Mouse (Mus musculus) retina, embryonic 14.5 days (tissue): ENCODE measurements at regions not wholly inside any gene's neighbourhood (a gene's known extent, or its start where the extent isn't known, plus 50 kb on each side); places are given as distances from the start of the nearest gene placed in this dataset.

Experiments used
- DNase-seq: peaks from one replicate; pipeline ENCODE4 v3.0.0-alpha.2; 2015; ENCODE audit warnings: low spot score

DNA sequence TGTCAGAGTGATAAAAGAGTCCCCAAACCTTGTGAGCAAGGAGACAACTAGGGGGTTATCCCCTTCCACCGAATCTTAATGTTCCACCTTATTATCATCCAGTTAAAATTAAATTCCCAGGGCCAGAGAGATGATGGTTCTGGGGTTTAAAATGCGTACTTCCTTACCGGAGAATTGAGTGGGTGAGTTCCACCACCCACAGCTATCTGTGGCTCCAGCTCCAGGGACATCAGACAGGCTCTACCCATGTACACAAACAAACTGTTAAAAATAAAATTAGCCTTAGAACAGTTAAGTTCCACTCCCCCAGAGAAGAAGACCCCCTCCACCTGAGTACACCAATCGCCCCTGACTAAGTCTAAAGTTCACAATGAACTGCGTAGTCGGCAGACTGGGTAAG lies 52.0 kb upstream of the Mgat5 start:
- no peak for DNase-seq

DNA sequence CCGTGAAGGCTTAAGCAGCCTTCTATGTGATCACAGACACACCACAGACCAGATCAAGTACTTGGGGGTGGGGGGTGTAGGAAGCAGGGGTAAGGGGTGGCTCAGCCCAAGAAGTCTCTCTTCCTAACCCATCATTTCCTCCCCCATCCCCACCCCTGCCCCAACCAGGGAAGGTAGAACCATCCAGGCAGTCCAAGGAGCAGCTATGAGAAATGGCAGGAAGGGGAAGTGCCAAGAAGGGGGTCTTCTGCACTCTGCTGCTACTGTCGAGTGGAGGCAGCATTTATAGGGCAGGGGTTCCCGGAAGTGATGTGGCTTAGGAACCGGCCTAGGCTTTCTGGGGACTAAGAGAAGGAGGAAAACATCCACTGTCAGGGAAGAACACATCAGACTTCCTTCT lies 69.3 kb upstream of the Mgat5 start:
- no peak for DNase-seq

DNA sequence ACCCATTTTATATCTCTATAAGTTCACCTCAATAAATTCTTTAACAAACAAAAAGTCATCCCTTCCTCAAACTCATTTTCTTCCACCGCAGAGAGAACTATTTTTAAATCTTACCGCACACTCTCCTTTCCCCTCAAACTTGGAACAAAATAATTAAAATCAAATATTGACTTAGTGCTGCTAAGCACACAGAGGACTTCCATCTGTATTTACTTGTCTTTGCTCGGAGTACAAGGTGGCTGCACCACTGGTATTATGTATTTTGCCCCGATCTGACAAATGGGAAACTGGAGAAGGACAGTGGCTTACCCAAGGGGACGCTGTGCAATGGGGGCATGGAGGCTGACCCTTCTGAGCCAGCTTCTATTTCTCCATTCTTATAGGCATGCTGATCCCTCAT lies 72.9 kb upstream of the Mgat5 start:
- DNase-seq, result no peak

DNA sequence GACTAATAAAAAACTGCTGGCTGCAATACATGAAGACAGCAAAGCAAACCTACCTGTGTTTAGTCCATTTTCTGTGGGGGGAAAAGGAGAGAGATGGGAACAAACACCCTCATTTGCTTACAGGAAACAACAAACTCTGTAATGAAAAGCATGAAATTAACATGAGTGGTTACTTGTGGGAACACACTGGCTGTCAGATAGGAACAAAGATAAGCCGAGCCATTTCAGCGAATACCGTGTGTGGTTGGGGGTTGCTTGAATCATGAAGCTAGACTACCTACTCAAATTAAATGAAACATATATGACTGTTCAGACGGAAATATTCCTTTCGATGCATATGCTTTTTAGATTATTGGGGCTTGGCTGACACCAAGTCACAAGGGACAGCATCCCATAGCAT lies 80.0 kb upstream of the Mgat5 start:
- no peak for DNase-seq

DNA sequence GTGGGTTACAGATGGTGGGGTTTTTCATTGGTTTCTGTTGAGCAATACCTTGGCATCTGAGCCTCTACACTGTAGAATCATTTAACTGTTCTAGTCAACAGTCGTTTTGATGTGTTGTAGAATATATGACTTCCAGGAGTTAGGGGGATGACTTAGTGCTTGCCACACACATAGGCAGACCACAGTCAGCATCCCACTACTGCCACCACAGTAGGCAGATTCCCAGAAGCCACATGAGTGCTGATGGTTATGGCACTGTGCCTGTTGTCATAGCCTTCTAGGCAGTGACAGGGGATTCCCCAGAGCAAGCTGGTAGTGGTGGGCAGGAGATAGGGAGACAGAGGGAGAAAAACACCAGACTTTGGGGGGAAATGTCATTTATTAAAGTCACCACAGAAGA lies 86.8 kb upstream of the Mgat5 start:
- DNase-seq, result no peak

DNA sequence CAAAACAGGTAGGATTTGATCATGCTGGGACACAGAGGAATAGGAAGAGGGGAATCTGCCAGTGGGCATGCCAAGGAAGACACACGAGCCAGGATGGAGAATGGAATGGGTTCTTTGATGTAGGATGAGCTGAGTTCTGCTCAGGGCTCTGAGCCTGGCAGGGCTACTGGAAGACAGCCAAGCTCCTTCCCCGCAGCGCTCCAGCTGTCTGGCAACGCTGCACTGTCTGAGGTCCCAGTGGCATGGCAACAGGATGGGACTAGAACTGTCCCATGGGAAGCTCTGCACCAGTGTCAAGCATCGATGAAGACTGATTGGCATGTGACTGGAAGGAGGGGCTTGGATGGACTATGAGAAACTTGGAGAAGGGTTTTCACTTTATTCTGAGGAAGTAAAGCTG lies 97.3 kb upstream of the Mgat5 start:
- peak; percentile 8 for DNase-seq

DNA sequence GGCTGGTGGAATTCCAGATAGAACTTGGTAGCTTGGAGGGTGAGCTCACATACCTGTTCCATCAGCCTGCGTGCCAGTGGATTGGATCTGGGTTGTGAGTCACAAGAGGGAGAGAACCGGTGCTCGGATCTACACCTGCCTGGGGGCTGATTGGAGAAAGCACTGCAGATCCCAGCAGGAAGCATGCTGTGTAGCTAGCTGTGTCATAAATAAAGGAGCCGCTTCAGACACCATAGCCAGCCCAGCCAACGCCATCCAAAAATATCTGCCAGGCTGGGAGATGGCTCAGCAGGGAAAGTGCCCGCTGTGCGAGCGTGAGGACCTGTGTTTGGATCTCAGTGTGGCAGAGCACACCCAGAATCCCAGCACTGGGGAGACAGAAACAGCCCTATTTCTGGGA lies 99.0 kb upstream of the Mgat5 start:
- DNase-seq, result no peak

DNA sequence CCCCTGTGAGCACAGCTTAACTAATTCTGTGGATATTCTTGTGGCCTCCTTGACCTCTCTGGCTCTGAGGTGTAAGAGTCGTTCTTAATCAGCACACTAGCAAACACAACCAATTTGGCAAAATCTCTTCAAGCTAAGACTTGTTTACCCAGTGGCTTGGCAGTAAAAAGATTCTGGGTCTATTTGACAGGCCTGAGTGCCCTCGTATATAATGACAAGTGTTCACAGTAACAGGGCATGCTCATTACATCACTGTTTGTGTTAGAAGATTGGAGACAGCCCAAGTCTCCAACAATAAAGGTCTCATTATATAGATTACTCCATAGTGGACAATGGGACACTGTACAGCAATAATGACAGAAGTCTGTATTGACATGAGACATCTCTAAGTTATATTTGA lies 101.2 kb upstream of the Mgat5 start:
- peak; percentile 32 for DNase-seq

DNA sequence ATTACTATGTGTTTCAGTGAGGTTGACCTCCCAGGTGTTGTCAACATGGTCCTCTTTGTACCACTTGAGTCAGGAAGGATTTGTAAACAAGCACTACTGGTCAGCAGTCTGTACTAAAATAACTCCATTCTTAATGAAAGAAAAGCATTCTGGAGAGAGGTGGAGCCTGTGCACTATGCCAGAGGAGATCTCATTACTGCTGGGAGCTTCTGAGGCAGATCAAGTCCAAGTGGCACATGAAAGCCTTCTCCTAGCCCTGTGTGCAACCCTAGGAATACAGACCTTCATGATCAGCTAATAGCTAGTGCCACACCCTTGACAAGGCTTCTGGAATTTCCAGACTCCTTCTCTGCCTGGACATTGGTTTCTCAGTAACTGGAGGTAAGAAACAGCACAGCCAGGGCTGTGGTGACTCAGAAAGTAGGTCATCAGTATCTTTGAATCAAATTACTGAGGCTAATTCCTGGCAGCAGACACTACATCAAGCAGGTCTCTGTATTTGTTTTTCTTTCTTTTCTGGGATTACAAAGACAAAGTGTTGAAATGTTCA lies 105.9 kb upstream of the Mgat5 start:
- DNase-seq, result no peak

DNA sequence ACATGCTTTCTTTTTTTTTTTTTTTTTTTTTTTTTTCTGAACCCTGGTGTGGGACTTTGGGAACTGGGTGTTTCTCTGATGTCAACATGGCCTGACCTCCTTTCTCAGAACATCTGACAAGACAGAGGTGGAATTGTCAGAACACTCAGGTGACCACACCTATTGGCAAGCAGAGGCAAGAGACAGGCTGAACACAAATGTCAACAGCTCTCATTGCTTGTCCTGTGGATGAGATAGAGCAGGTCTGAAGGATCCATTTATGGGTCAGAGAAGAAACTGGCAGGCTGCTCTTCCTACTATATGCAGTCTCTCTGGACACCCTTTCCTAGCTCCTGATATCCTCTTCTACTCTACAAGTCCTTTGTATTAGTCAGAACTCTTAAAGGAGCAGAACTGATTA lies 117.2 kb upstream of the Mgat5 start:
- no peak for DNase-seq

DNA sequence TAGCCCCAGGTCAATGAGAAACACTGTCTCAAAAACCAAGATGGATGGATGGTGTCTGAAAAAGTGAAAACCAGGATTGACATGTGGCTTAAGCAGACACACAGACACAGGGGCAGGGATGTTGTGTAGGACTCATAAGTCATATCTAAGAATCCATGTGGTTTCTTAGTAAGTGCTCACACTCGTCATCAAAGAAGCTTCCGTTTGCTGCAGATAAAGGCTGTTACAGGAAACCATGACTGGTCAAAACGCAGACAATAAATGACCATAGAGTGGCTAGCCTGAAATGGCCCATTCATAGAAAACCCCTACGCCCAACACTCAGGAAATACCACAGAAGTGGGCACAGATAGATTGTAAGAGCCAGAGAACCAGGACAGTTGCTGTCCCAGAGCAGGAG lies 118.8 kb upstream of the Mgat5 start:
- DNase-seq, result no peak

DNA sequence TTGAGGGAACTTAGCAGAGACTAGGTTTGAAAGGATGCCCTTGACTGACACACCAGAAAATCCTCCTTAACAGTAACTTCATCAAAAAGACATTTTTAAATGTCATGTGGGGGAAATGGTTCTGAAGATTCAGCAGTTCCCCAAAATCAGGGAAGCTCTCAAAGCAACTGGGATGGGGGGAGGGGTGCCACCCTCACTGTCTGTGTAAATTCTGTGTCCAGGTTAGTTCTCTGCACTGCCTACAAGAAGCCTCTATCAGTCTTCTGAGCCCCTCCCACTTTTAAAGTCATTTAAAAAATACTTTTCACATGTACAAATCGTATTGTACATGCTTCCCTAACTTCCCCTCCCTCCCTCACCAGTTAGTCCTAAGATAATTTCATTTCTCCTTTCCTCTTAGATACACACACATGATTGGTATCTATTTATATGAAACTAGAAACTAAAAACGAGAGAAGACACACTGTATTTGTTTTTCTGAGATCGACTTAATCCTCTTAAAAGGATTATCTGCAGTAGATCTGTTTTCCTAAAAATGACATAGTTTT lies 121.0 kb upstream of the Mgat5 start:
- DNase-seq, result no peak

DNA sequence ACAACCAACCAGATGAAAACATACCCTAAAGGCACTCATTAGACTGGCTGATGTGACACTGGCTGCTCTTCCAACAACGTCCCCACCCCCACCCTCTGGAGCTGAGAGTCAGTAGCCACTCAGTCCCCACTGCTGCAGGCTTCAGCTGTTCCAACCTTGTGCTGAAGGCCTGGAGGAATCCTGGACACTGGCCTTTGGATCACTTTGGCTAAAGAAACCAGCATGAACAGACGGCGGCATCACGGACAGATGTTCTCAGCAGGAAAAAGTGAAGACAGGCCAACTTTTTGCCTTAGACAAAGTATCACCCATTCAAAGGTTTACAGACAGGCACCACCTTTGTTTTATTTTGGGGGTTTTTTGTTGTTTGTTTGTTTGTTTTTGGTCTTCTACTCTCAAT lies 125.8 kb upstream of the Mgat5 start:
- peak; percentile 13 for DNase-seq

DNA sequence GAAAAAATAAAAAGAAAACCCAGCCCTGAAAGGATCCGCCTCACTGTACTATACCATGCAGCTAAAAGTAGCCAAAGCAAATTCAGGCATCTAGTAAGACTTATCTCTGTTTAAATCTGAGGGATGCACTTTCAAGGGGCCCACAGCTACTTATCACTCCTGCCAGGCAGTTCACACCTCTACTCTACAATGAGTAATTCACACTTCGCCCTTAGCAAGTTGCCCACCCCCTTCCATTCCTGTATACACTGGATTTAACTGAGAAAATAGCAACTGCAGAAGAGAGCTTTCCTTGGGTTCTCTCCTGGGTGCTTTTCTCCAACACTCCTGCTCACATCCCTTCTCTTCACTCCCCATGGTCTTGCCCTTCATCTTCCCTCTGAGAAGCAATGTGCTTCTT lies 142.4 kb upstream of the Mgat5 start:
- no peak for DNase-seq

DNA sequence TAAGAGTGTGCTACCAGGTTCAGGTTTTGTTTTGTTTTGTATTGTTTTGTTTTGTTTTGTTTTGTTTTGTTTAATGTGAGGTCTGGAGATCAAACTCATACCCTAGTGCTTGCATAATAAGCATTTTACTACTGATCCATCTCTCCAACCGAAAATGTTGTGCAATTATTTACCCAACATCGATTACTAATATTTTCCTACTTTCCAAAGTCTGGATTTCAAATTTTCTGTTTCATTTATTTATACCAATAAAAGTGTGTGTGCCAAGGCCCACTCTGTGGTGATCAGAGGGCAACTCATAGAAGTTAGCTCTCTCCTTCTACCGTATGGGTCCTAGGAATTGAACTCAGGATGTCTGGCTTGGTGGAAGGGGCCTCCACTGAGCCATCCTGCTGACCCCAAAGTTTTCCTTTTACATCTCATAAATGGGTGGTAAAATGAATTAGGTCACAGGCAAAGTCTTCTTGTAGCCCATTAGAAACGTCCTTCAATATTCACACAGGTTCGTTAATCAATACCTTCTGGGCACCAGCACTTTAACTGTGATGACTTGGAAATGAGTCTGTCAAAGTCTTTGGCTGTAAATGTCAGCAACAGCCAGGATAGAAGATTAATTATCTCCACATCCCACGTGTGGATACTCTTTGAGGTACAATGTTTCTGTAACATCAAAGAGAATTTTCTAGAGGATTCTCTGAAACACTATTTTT lies 158.9 kb upstream of the Mgat5 start:
- no peak for DNase-seq

DNA sequence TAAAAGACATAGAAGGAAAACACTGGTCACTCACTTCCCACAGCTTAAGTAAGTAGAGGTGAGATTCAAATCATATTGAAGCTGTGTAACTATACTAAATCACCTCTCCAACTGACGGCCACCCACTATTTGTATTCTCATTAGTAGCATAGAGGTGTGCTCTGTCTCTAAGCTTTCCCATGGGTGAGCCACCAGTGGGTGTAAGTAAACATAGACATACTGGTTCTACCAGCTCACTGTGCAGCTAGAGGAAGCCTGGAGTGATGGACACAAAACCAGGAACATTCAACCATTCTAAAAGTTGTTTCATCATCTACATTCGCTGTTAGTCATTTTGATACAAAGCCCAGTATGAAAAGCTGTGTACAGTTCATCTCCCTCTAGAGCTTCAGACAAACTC lies 170.1 kb upstream of the Mgat5 start:
- no peak for DNase-seq

DNA sequence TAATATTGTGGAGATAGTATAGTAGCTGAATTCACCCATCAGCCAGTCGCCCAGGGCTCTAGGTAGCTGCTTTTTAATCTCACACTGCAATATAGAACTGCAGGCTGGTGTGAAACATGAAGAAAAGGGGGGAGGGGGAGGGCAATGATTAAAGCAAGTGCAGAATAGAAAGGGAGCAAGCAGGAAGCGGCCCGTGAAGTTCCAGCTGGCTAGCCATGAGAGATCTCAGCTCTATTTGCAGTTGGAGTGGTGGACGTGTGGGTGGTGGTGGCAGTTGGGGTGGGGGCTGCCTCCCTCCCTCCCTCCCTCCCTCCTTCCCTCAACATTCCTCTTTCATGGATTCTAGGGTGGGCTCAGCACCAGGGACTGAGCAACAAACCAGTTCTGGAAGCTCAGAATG lies 173.3 kb upstream of the Mgat5 start:
- DNase-seq, result peak; percentile 33

DNA sequence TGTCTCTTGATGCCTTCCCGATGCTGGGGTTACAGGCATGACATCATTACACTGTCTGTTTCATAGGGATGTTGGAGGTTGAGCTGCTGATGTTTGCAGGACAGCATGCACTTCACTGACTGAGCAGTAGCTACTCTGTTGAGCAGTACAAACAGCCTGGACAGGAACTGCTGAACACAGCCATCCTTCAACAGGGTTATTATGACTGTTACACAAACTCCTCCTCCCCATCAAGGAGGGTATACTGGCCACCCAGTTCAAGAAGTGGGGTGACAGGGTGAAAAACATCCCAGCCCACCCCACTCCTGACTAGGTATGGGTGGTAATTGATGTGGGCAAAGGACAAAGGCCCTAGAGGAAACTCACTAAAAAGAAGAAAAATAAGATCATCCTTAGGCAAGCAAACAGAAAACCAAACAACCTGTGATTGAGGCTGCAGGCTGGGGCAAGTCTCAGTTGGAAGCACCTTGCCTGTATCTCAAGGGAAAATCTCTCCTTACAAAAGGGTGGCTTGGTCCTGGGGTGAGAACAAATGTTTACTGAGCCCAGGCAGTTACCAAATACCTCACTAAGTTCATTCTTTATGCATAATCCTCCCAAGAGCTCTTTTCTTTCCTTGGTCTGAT lies 175.8 kb upstream of the Mgat5 start:
- no peak for DNase-seq

DNA sequence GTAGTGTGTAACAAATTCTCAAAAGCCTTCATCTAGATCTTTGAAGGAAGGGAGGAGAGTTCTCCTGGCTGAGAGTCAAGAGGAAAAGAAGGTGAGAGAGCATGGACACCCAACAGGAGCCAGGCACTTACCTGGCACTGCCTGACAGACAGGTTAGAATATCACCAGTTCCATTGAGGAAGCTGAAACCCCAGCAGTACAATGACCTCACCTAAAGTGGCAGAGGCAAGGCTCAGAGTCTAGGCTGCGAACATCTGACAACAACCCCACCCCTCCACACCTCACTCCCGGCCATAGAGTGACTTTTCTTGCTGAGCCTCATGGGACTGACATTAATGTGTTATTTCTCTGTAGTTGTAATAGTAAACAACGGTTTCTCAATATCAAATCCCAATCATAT lies 181.7 kb upstream of the Mgat5 start:
- DNase-seq, result no peak

DNA sequence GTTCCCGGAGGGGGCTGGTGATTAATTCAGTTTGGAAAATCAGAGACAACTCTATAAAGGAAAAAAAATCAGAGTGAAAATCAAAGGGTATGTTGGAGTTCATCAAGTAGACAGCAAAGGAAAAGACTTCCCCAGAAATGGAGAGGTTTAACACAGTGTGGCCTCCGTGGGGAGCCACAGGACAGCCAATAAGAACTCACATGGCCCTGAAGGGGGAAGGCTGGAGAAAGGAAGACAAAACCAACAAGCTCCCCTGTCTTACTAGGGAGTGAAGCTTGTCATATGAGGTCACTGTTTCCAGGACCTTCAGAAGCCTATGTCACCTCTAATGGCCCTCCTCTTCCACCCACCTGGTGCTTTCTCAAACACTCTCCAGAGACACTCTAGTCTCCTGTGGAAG lies 187.1 kb upstream of the Nckap5 start:
- peak; percentile 45 for DNase-seq

DNA sequence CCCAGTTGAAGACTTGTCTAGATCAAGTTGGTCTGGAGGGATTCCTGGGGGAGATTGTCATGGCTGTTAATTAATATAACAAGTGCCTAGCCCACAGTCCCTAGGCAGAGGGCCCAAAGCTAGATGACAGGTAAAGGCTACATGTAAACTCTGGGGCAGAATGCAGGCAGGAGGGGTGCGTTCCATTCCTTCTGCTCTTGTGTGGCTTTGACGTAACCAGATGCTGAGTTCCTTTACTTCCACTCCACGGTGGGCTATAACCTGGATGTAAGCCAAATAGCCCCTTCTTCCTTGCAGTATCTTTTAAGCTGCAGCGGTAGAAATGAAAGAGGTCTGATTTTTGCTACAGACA lies 185.3 kb upstream of the Nckap5 start:
- peak; percentile 56 for DNase-seq

DNA sequence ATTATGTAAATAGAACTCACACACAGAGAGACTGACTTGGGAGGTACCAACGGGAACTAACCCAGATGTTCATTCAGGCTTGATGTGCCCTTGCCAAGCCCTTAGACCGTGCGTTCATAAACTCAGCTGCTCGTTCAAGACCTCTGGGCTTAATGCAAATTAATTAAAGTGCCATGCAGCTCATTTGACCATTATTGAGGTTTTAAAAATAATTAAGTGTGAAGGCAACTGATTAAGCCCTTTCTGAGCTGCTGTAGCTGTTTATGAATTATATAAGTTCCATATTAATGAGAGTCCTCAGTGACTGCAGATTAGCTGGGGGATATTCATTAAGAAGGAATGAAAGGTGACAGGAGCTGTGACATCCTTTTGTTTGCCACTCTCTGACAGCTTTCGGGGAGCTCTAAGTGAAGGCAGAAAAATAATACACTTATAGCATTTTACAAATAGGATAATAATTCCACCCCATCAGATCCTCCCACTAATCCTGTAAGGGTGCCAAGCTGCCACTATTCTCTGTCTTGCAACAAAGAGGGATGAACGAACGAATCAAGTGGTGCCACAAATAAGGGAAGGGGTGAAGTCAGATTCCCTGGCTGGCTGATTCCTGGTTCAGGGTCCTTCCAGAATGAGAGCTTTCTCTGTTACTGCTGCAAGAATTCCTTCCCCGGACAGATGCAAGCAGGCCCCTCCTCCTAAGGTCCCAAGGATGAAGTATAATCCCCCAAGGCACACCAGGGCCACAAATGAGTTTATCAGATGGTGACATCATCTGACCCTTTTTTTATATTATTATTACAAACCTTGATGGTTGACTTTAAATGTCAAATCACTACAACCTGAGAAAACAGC lies 184.7 kb upstream of the Nckap5 start:
- peak; percentile 80 for DNase-seq

DNA sequence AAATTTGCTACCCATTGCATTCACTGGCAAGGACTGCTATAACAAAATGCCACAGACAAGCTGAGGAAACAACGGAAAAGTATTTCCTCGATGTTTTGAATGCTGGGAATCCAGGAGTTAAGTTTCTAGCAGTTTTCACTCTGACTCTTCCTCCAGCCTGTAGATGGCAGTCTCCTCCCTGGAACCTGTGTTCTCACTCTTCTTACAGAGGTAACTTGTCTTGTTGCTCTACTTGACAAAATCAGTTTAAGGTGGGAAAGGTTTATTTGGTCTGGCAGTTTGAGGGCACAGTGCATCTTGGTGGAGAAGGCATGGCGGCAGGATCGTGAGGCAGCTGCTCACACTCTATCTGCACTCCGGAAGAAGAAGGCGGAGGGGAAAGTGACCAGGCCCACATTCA lies 181.3 kb upstream of the Nckap5 start:
- DNase-seq, result peak; percentile 57
